Mouse (Mus musculus) brain, embryonic 14.5 days (tissue): ENCODE measurements around the gene Mafg.

Source experiments
- CTCF ChIP-seq: fragments of 200-500 bp; IDR thresholded peaks from 2 replicates; pipeline ENCODE4 v1.5.1; 2012; ENCODE audit warnings: inconsistent platforms, mild to moderate bottlenecking, moderate library complexity, borderline replicate concordance; ENCODE audit not compliant: insufficient read depth, insufficient read length; ENCODE audit errors: extremely low read depth
- POLR2A ChIP-seq: fragments of 200-500 bp; IDR thresholded peaks from 2 replicates; pipeline ENCODE4 v1.6.1; 2012; ENCODE audit warnings: mild to moderate bottlenecking, inconsistent platforms, borderline replicate concordance; ENCODE audit not compliant: poor library complexity, insufficient read depth, insufficient read length, severe bottlenecking; ENCODE audit errors: extremely low read depth

DNA sequence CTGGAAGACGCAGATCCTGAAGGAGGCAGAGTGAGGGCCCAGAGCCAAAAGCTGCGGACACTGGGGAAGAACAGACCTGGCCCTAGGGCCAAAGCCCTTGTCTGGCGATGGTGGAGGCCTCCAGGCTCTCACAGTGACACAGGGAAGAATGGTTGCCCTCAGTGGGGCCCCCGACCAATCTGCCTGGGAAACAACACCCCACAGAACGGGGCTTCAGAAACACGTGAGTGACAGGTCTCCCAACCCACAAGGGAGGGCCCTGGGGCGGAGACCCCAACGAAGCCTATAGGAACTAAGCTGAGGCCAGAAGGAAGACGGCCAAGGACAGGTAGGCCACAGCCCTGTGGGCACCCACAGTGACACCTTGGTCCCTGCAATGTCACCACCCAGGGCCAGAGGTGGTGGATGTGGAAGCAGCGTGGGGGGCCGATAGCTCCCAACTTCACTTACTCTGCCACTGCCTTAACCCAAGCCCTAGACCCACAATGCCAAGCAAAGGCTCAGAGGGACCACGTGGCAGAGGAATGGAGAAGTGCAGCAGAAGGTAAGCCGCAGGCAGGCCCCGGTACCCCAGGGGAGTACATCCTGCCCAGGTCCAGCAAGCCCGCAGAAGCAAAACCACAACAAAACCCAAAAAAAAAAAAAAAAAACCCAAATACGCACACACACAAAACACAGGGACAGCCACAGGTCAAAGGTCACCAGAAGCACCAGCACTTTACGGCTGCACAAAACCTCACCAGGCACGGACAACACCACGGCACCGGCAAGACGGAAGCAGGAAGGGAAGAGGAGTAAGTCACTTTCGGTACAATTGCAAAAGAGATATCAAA lies 5.7 kb downstream of the Mafg start:
- TF ChIP-seq POLR2A: no peak
- no peak for TF ChIP-seq CTCF
